Mouse (Mus musculus): ENCODE measurements around the gene Magi1. TPM values are rescaled to one million over a fixed set of nuclear protein-coding genes. Genes with fewer than 3 reads are reported as not detected.
A peak's percentile ranks its signal among the peaks of the same experiment; 100 is the strongest.

Magi1 gene
- polyA plus RNA-seq, 1 experiment from 2014 or later: 25.0 TPM

DNA sequence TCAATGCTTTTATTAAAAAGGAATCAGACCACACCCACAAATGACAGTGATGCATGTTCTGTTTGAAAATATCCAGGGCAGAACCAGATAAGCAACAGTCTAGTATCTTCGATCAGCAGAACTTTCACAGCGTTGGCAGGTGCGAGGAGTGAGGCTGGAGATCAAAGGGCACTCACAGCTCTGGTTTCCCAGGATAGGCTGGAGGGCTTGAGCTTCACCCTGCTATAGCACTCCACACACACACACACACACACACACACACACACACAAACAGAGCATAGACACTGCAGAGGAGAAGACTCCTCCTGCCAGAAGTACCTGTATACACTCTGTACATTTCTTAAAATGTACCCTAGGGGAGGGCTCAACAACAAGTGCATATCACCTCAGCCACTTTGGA, 214.3 kb downstream of the Magi1 start:
- Histone ChIP-seq H3K36me3 (no peaks in the 10 kb centered on the region), H3K4me1 (replicated peaks) (peaks cover 8% of the 10 kb centered on the region), H3K4me3 (no peak overlapping the region), H3K9me3 (no peaks in the 10 kb centered on the region), H3K27me3 (ENCODE audit: insufficient read depth, poor library complexity, severe bottlenecking) (no peaks in the 10 kb centered on the region), H3K27ac (no peak overlapping the region)
- 76% methylated on average over 3 of the region's 3 CpGs for WGBS
- DNase-seq (ENCODE audit: low spot score): no peak

DNA sequence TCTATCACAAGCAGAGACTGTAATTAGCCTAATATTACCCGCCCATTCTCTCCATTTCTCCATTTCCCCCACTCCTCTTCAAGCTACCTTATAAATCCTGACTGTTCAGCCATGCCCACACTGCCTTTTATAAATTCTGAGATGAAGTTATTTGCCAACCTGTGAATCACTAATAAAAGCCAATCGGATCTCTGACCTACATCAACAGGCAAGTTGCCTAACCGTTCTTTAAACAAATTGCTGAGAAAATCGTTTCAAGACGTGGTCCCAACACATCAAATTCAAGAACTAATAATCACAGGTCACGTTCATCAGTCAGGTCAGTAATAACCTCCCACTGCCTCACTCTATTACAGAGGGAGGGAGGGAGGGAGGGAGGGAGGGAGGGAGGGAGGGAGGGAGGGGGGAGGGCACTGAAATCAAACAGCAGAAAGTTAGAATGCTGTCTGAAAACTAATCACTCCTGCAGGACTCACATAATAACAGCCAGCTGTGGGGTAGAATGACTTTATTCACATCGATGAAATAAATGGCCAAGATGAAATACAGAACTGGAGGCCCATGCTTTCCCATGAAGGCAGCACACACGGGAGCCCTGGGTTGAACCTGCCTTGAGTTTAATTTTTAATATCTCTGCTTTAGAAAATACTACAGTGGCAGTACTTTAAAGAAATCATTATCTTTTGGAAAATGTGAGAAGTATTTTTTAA, 215.8 kb downstream of the Magi1 start:
- Histone ChIP-seq H3K4me1 (replicated peaks) (peaks cover 8% of the 10 kb centered on the region), H3K36me3 (no peaks in the 10 kb centered on the region), H3K4me3 (no peak overlapping the region), H3K27me3 (ENCODE audit: insufficient read depth, poor library complexity, severe bottlenecking) (no peaks in the 10 kb centered on the region), H3K9me3 (no peaks in the 10 kb centered on the region), H3K27ac (no peak overlapping the region)
- WGBS: 58% methylated on average over 8 of the region's 8 CpGs
- DNase-seq (ENCODE audit: low spot score): no peak

DNA sequence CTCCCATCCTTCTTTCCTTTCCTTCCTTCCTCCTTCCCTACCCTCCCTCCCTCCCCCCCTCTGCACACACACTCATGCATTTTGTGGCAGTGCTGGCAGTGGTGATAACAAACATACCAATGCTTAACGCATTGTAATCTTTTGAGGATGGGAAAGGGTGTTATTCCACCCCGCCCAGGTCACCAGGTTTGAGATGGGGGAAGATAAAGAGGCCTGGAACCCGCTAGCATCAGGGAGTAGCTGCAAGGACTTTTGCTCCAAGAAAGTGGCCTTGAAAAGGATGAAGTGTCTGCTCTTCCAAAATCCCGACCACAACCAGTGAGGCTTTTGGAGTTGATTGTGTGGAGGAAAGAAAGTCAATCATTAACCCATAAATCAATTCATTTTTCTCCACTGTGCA, 218.9 kb downstream of the Magi1 start:
- no peak overlapping the region for H3K27ac ChIP-seq
- H3K4me1 ChIP-seq (replicated peaks): peaks cover 20% of the 10 kb centered on the region
- WGBS: 78% methylated on average over 4 of the region's 4 CpGs
- DNase-seq (ENCODE audit: low spot score): no peak
- H3K9me3 ChIP-seq: no peaks in the 10 kb centered on the region
- no peaks in the 10 kb centered on the region for H3K27me3 ChIP-seq (ENCODE audit: insufficient read depth, poor library complexity, severe bottlenecking)
- H3K4me3 ChIP-seq: no peak overlapping the region
- no peaks in the 10 kb centered on the region for H3K36me3 ChIP-seq

DNA sequence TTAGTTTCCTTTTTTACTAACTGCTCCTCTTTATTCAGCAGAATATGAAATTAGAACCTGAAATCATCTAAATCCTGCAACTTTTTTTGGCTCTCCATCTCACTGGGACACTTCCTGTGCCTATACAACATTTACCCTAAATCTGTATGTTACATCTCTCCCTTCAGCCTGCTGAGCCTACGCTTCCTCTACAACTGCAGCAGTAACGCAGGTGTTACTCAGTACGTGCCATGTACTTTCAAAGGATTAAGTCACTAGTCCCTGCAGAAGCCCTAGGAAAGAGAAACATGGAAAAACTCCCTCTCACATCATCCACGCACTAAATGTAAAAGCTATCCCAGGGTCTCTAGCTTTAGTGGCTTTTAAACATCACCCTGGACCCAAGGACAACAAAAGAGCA, 220.2 kb downstream of the Magi1 start:
- Histone ChIP-seq H3K9me3 (no peaks in the 10 kb centered on the region), H3K27me3 (ENCODE audit: insufficient read depth, poor library complexity, severe bottlenecking) (no peaks in the 10 kb centered on the region), H3K27ac (no peak overlapping the region), H3K4me3 (no peak overlapping the region), H3K36me3 (no peaks in the 10 kb centered on the region), H3K4me1 (replicated peaks) (peaks cover 20% of the 10 kb centered on the region)
- no peak for DNase-seq (ENCODE audit: low spot score)
- WGBS: 89% methylated on average over 4 of the region's 4 CpGs

GRCm38 (mm10) chr6:94061424-94061980, 222.2 kb downstream of the Magi1 start:
- peaks cover 16% of the 10 kb centered on the region; the same call in 1 of the 2 replicates for H3K4me1 ChIP-seq (replicated peaks)
- 75% methylated on average over 8 of the region's 8 CpGs for WGBS
- no peak for DNase-seq (ENCODE audit: low spot score)
- H3K36me3 ChIP-seq: no peaks in the 10 kb centered on the region
- H3K4me3 ChIP-seq: no peak overlapping the region
- no peaks in the 10 kb centered on the region for H3K27me3 ChIP-seq (ENCODE audit: insufficient read depth, poor library complexity, severe bottlenecking)
- peak overlapping the region; percentile 1; the same call in 1 of the 2 replicates for H3K27ac ChIP-seq
- H3K9me3 ChIP-seq: no peaks in the 10 kb centered on the region

DNA sequence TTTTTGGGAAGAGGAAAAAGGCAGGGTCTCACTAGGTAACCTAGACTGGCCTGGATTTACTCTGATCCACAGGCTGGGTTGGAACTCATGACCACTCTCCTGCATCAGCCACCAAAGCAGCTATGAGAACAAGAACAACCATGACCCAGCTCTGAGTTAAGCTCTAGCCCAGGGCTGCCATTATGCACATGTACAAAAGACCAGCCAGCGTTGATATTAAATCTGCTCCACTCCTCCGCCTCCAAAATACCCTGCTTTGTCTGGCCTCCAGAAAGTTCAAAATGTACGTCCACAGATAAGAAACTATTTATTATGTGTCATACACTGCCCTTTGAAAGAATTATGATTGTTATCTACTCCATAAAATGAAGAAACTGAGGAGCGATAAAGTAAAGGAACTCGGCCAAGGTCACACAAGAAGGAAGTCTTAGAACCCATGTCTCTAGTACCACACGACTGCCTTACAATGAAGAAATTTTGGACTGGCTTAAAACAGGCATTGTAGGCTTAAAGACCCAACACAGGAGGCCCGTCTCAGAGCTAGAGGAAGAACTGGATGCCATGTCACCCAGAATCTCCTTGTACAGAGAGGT, 223.0 kb downstream of the Magi1 start:
- H3K36me3 ChIP-seq: no peaks in the 10 kb centered on the region
- no peak for DNase-seq (ENCODE audit: low spot score)
- H3K27ac ChIP-seq: no peak overlapping the region
- H3K4me1 ChIP-seq (replicated peaks): peaks cover 16% of the 10 kb centered on the region; the same call in 1 of the 2 replicates
- WGBS: 93% methylated on average over 7 of the region's 7 CpGs
- no peak overlapping the region for H3K4me3 ChIP-seq
- H3K9me3 ChIP-seq: no peaks in the 10 kb centered on the region
- H3K27me3 ChIP-seq (ENCODE audit: insufficient read depth, poor library complexity, severe bottlenecking): no peaks in the 10 kb centered on the region

GRCm38 (mm10) chr6:94059090-94059489, 224.6 kb downstream of the Magi1 start:
- WGBS: 89% methylated on average over 2 of the region's 2 CpGs
- H3K9me3 ChIP-seq: no peaks in the 10 kb centered on the region
- peaks cover 18% of the 10 kb centered on the region for H3K4me1 ChIP-seq (replicated peaks)
- DNase-seq (ENCODE audit: low spot score): no peak
- no peak overlapping the region for H3K27ac ChIP-seq
- no peak overlapping the region for H3K4me3 ChIP-seq
- no peaks in the 10 kb centered on the region for H3K27me3 ChIP-seq (ENCODE audit: insufficient read depth, poor library complexity, severe bottlenecking)
- H3K36me3 ChIP-seq: no peaks in the 10 kb centered on the region

- 12% methylated on average over 1 of the region's 1 CpGs for WGBS
- Histone ChIP-seq H3K36me3 (0 out of 2 replicates have a peak, but pooled peaks cover 3% of the 10 kb centered on the region), H3K4me1 (replicated peaks) (peaks cover 5% of the 10 kb centered on the region), H3K4me3 (no peak overlapping the region), H3K27ac (peak overlapping the region; percentile 64), H3K27me3 (ENCODE audit: insufficient read depth, poor library complexity, severe bottlenecking) (no peaks in the 10 kb centered on the region), H3K9me3 (no peaks in the 10 kb centered on the region)
- peak; percentile 56 for DNase-seq (ENCODE audit: low spot score)
These were observed 229.8 kb downstream of the Magi1 start for GRCm38 (mm10) chr6:94053920-94054319.

DNA sequence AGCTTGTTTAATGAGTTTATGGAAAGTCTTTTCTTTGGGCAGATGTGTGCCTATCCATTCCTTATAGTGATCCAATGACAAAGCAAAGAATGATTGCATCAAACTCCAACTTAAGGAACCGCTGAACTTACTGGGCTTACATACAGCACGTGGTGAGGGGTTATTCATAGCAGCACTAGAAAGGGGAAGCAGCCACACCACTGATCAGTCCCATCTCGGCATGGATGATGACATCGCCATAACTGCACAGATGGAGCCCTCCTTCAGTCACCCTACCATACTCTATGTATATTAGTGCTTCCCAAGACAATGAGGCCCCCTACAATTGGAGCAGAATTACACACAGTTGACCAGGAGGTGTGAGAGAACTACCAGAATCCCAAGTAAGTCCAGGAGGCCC, 238.5 kb downstream of the Magi1 start:
- Histone ChIP-seq H3K27me3 (ENCODE audit: insufficient read depth, poor library complexity, severe bottlenecking) (no peaks in the 10 kb centered on the region), H3K36me3 (0 out of 2 replicates have a peak, but pooled peaks cover 7% of the 10 kb centered on the region), H3K4me3 (no peak overlapping the region), H3K27ac (no peak overlapping the region), H3K9me3 (no peaks in the 10 kb centered on the region), H3K4me1 (replicated peaks) (peaks cover 16% of the 10 kb centered on the region)
- 93% methylated on average over 4 of the region's 4 CpGs for WGBS
- no peak for DNase-seq (ENCODE audit: low spot score)

DNA sequence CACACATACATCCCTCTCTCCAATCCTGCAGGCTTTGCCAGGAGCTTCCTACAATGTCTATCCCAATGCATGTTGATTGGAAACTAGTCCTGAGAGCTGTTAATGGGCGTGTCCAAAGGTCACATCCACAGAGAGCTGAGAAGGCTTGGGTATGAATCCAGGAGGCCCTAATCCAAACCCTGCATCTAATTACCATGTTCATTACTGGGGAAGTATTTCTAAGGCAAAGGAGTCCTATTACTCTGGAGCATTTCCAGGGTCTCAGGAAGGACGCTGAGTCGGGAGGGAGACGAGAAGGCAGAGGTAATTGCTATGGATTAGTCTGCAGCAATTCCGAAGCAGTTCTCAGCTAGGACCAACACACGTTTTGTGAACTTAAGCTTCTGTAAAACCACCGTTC, 240.3 kb downstream of the Magi1 start:
- H3K27ac ChIP-seq: no peak overlapping the region

GRCm38 (mm10) chr6:94040093-94040492, 243.6 kb downstream of the Magi1 start:
- H3K4me1 ChIP-seq (replicated peaks): peaks cover 26% of the 10 kb centered on the region
- peak; percentile 16 for DNase-seq (ENCODE audit: low spot score)
- 0 out of 2 replicates have a peak, but pooled peaks cover 5% of the 10 kb centered on the region for H3K9me3 ChIP-seq
- WGBS: 71% methylated on average over 2 of the region's 2 CpGs
- H3K27ac ChIP-seq: no peak overlapping the region
- H3K4me3 ChIP-seq: no peak overlapping the region
- no peaks in the 10 kb centered on the region for H3K36me3 ChIP-seq
- H3K27me3 ChIP-seq (ENCODE audit: insufficient read depth, poor library complexity, severe bottlenecking): no peaks in the 10 kb centered on the region

More for the DNA sequence above, 240.3 kb downstream of the Magi1 start:
- Histone ChIP-seq H3K4me1 (replicated peaks) (peaks cover 16% of the 10 kb centered on the region), H3K27me3 (ENCODE audit: insufficient read depth, poor library complexity, severe bottlenecking) (no peaks in the 10 kb centered on the region), H3K4me3 (no peak overlapping the region), H3K36me3 (no peaks in the 10 kb centered on the region), H3K9me3 (0 out of 2 replicates have a peak, but pooled peaks cover 5% of the 10 kb centered on the region)
- no peak for DNase-seq (ENCODE audit: low spot score)
- WGBS: 71% methylated on average over 7 of the region's 7 CpGs

- Histone ChIP-seq H3K9me3 (0 out of 2 replicates have a peak, but pooled peaks cover 5% of the 10 kb centered on the region), H3K4me3 (no peak overlapping the region), H3K4me1 (replicated peaks) (peaks cover 31% of the 10 kb centered on the region), H3K36me3 (no peaks in the 10 kb centered on the region), H3K27ac (no peak overlapping the region), H3K27me3 (ENCODE audit: insufficient read depth, poor library complexity, severe bottlenecking) (no peaks in the 10 kb centered on the region)
- DNase-seq (ENCODE audit: low spot score): no peak
- 97% methylated on average over 3 of the region's 3 CpGs for WGBS
These were observed 244.8 kb downstream of the Magi1 start for GRCm38 (mm10) chr6:94038897-94039296.

DNA sequence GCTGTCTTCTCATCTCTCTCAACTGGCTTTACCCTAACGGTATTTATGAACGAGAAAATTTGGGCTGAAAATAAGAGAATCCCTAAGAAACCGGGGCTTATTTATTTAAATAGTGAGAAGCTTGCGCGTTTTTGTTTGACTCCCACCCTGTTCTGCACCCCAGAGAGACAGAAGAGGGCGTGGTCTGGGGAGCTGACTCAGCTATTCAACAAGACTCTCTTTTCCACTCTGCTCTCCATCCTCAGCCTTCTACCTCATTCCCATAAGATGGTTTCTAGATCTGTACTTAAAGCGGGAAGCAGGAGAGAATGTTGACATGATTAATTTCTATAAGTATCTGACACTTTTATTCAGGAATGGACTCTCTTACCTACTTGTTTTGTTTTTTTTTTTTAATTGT, 247.2 kb downstream of the Magi1 start:
- H3K27ac ChIP-seq: no peak overlapping the region
- no peaks in the 10 kb centered on the region for H3K27me3 ChIP-seq (ENCODE audit: insufficient read depth, poor library complexity, severe bottlenecking)
- H3K4me3 ChIP-seq: no peak overlapping the region
- DNase-seq (ENCODE audit: low spot score): no peak
- H3K4me1 ChIP-seq (replicated peaks): peaks cover 18% of the 10 kb centered on the region; the same call in 1 of the 2 replicates
- 0 out of 2 replicates have a peak, but pooled peaks cover 5% of the 10 kb centered on the region for H3K9me3 ChIP-seq
- WGBS: 61% methylated on average over 7 of the region's 7 CpGs
- no peaks in the 10 kb centered on the region for H3K36me3 ChIP-seq
